ENCODE assay signal across 27 mouse cellular contexts in the genomic region with DNA sequence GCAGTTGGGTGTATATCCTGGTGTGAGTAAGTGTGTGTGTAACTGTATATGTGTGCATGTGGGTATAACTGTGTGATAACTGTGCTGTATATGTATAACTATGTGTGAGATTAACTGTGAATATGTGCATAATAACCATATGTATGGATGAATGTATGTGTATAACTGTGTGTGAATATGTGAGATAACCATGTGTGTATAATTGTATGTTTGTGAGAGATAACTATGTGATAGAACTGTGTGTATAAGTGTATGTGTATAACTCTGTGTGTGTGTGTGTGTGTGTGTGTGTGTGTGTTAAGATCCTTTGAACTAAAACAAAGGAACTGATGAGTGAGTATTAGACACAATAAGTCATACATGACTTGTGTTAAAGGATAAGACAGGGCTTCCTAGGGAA. TPM values are rescaled to one million over a fixed set of nuclear protein-coding genes. Genes with fewer than 3 reads are reported as not detected.
A peak's percentile ranks its signal among the peaks of the same experiment; 100 is the strongest.
DNase-seq lines count a peak whose midpoint lies in the region; ATAC-seq and TF ChIP-seq lines count a peak whose summit lies in the region.
"Had no signal": no experiment of that assay in that cellular context is flagged by ENCODE, and none has a peak within 500 bp of the region (broad histone marks: within the 10 kb centered on the region; RNA-seq: fewer than 3 reads in every experiment).

No protein-coding gene starts in this region.

- H3K27me3 ChIP-seq in liver, embryonic 13.5 days = no peaks in the 10 kb centered on the region
- H3K27me3 ChIP-seq in liver, embryonic 11.5 days (replicated peaks; ENCODE audit: control insufficient read depth, insufficient read depth, low read length) = no peaks in the 10 kb centered on the region
- no peaks in the 10 kb centered on the region for H3K27me3 ChIP-seq in liver, embryonic 14.5 days (ENCODE audit: control insufficient read depth, insufficient read depth, low read length)
- H3K27me3 ChIP-seq: embryonic facial prominence, embryonic 15.5 days; forebrain, embryonic 12.5 days; heart, embryonic 15.5 days had no signal

- peak; percentile 19; the same call in 1 of the 2 replicates for TF ChIP-seq EP300 in liver, embryonic 14.5 days (IDR thresholded peaks at IDR 0.05; ENCODE audit: low read depth)

- peaks cover 80% of the 10 kb centered on the region for H3K79me2 ChIP-seq in macrophage (ENCODE audit: inconsistent target)

- no peak overlapping the region for H3K27ac ChIP-seq in liver, embryonic 13.5 days
- no peak overlapping the region for H3K27ac ChIP-seq in liver, embryonic 11.5 days (ENCODE audit: low read depth, low read length)
- no peak overlapping the region for H3K27ac ChIP-seq in liver, embryonic 14.5 days
- peak overlapping the region; percentile 92 for H3K27ac ChIP-seq in macrophage
- H3K27ac ChIP-seq: embryonic facial prominence, embryonic 15.5 days; forebrain, embryonic 12.5 days; heart, adult 2 months; heart, embryonic 15.5 days had no signal

- H3K9ac ChIP-seq in liver, embryonic 13.5 days = no peak overlapping the region
- no peak overlapping the region for H3K9ac ChIP-seq in liver, embryonic 11.5 days (ENCODE audit: low read depth, low read length)
- no peak overlapping the region for H3K9ac ChIP-seq in liver, embryonic 14.5 days (replicated peaks)
- H3K9ac ChIP-seq: embryonic facial prominence, embryonic 15.5 days; forebrain, embryonic 12.5 days; heart, embryonic 15.5 days had no signal

- ATAC-seq in liver, embryonic 13.5 days (ENCODE audit: low read depth) = peak; percentile 70
- ATAC-seq in liver, embryonic 11.5 days (replicated peaks; ENCODE audit: low FRiP score) = no peak
- peak; percentile 67 for ATAC-seq in liver, embryonic 14.5 days (ENCODE audit: insufficient read depth)
- ATAC-seq: forebrain, embryonic 16.5 days; hindbrain, embryonic 16.5 days had no signal

- no peaks in the 10 kb centered on the region for H3K9me3 ChIP-seq in liver, embryonic 13.5 days (replicated peaks)
- H3K9me3 ChIP-seq in liver, embryonic 11.5 days (ENCODE audit: control insufficient read depth, low read length) = no peaks in the 10 kb centered on the region
- H3K9me3 ChIP-seq in liver, embryonic 14.5 days (ENCODE audit: control insufficient read depth, low read length) = no peaks in the 10 kb centered on the region
- H3K9me3 ChIP-seq: embryonic facial prominence, embryonic 15.5 days; forebrain, embryonic 12.5 days; heart, embryonic 15.5 days had no signal

- TF ChIP-seq CTCF in liver, embryonic 14.5 days (IDR thresholded peaks at IDR 0.05; ENCODE audit: low read depth) = no peak

- H3K4me3 ChIP-seq in liver, embryonic 13.5 days (replicated peaks) = no peak overlapping the region
- H3K4me3 ChIP-seq in liver, embryonic 11.5 days (ENCODE audit: low read depth, low read length) = no peak overlapping the region
- no peak overlapping the region for H3K4me3 ChIP-seq in liver, embryonic 14.5 days (ENCODE audit: insufficient read depth in 1 of 2, low read depth in 2 of 2, low read length in 2 of 2)
- H3K4me3 ChIP-seq in macrophage (ENCODE audit: inconsistent target) = no peak overlapping the region
- H3K4me3 ChIP-seq: embryonic facial prominence, embryonic 15.5 days; forebrain, embryonic 12.5 days; heart, adult 2 months; heart, embryonic 15.5 days had no signal

- no peak overlapping the region for H3K4me2 ChIP-seq in liver, embryonic 13.5 days
- no peak overlapping the region for H3K4me2 ChIP-seq in liver, embryonic 11.5 days
- no peak overlapping the region for H3K4me2 ChIP-seq in liver, embryonic 14.5 days (ENCODE audit: low read depth)
- H3K4me2 ChIP-seq: embryonic facial prominence, embryonic 15.5 days; forebrain, embryonic 12.5 days; heart, embryonic 11.5 days; heart, embryonic 15.5 days had no signal

- no peak for DNase-seq in liver, embryonic 13.5 days
- no peak for DNase-seq in liver, embryonic 11.5 days (ENCODE audit: low spot score)
- DNase-seq in liver, embryonic 14.5 days (ENCODE audit: low read depth in 3 of 3, low spot score in 3 of 3) = no peak
- DNase-seq in adrenal gland, adult 2 months = no peak
- no peak for DNase-seq in urinary bladder, postnatal 36 days (ENCODE audit: low spot score in 2 of 2)
- DNase-seq: adrenal gland, adult 8-10 months; adrenal gland, postnatal 36 days; cerebellum, adult 11 months; cerebellum, adult 8-10 months; cerebellum, postnatal 14 days; embryo, embryonic 11 days; gastrocnemius, postnatal 14 days; heart, postnatal 14 days had no signal

- peaks cover 49% of the 10 kb centered on the region for H3K4me1 ChIP-seq in liver, embryonic 13.5 days (replicated peaks)
- H3K4me1 ChIP-seq in liver, embryonic 11.5 days (replicated peaks; ENCODE audit: control insufficient read depth, insufficient read depth, low read length) = peaks cover 7% of the 10 kb centered on the region; the same call in 1 of the 2 replicates
- peaks cover 14 to 23% of the 10 kb centered on the region in 2 experiments for H3K4me1 ChIP-seq in liver, embryonic 14.5 days (replicated peaks; ENCODE audit: control insufficient read depth in 2 of 2, insufficient read depth in 2 of 2, low read length in 1 of 2)
- H3K4me1 ChIP-seq: forebrain, embryonic 12.5 days had no signal

- no peaks in the 10 kb centered on the region for H3K36me3 ChIP-seq in liver, embryonic 13.5 days
- H3K36me3 ChIP-seq in liver, embryonic 11.5 days (ENCODE audit: control insufficient read depth, insufficient read depth, low read length) = no peaks in the 10 kb centered on the region
- H3K36me3 ChIP-seq in liver, embryonic 14.5 days (replicated peaks; ENCODE audit: control insufficient read depth, insufficient read depth, low read depth) = no peaks in the 10 kb centered on the region
- peaks cover 2% of the 10 kb centered on the region; the same call in 1 of the 2 replicates for H3K36me3 ChIP-seq in macrophage (ENCODE audit: inconsistent target)
- H3K36me3 ChIP-seq: embryonic facial prominence, embryonic 15.5 days; forebrain, embryonic 12.5 days; heart, embryonic 15.5 days had no signal

RNA-seq across cellular contexts. Expression of a gene that starts 0.5 kb away (rescaled TPM):
- 19.8 and 20.8 TPM in 2 replicates for polyA plus RNA-seq in liver, embryonic 13.5 days (2015; fragmentation: Nextera tagmentation; extraction: Ambion mirVana)
- 16.6 and 18.5 TPM in 2 replicates for polyA plus RNA-seq in liver, embryonic 11.5 days (2014; fragmentation: Nextera tagmentation; extraction: Ambion mirVana)
- 9.8 and 16.1 TPM in 2 replicates for polyA plus RNA-seq in liver, embryonic 14.5 days (2012; rRNA removed)
- polyA plus RNA-seq in liver, embryonic 14.5 days (2014; fragmentation: Nextera tagmentation; extraction: Ambion mirVana) = 27.1 and 27.7 TPM in 2 replicates
- total RNA-seq in macrophage (2018; cell fraction: chromatin; rRNA removed) = 100 to 1,000 TPM; 123 to 423 (median 235) TPM
- total RNA-seq in macrophage (2018; cell fraction: cytosol; rRNA removed) = 1,000 to 10,000 TPM; 2,639 to 4,991 (median 3,753) TPM
- 1,000 to 10,000 TPM in 25 of 26 experiments, 100 to 1,000 TPM in 1; 662 to 5,760 (median 3,354) TPM for total RNA-seq in macrophage (2018; cell fraction: nucleus; rRNA removed)
- 4,472 to 5,209 TPM (median 4,886 TPM) in 3 replicates for polyA plus RNA-seq in macrophage (2018)
- total RNA-seq in adrenal gland, adult 2 months (2021) = 10 to 100 TPM; 51.8 to 57.1 TPM
- polyA plus RNA-seq in adrenal gland, adult 2 months (2012; rRNA removed) = 5.5 and 8.0 TPM in 2 replicates

RNA-seq across cellular contexts. Expression of a gene that starts 27.1 kb away (rescaled TPM):
- polyA plus RNA-seq in liver, embryonic 13.5 days (2015; fragmentation: Nextera tagmentation; extraction: Ambion mirVana) = 1.7 and 1.9 TPM in 2 replicates
- 1.7 and 1.8 TPM in 2 replicates for polyA plus RNA-seq in liver, embryonic 11.5 days (2014; fragmentation: Nextera tagmentation; extraction: Ambion mirVana)
- 0.54 and 0.92 TPM in 2 replicates for polyA plus RNA-seq in liver, embryonic 14.5 days (2012; rRNA removed)
- polyA plus RNA-seq in liver, embryonic 14.5 days (2014; fragmentation: Nextera tagmentation; extraction: Ambion mirVana) = 1.1 and 1.3 TPM in 2 replicates
- total RNA-seq in macrophage (2018; cell fraction: chromatin; rRNA removed) = 1 to 10 TPM in 19 of 26 experiments, under 1 TPM in 5, not detected in 2; 0.41 to 9.2 (median 2.1) TPM
- 1 to 10 TPM; 1.6 to 5.8 (median 3.4) TPM for total RNA-seq in macrophage (2018; cell fraction: cytosol; rRNA removed)
- total RNA-seq in macrophage (2018; cell fraction: nucleus; rRNA removed) = 1 to 10 TPM; 1.2 to 8.9 (median 3.6) TPM
- polyA plus RNA-seq in macrophage (2018) = 4.6 to 5.0 TPM (median 4.8 TPM) in 3 replicates
- total RNA-seq in adrenal gland, adult 2 months (2021) = 1 to 10 TPM; 4.4 to 5.0 TPM
- 0.48 and 0.86 TPM in 2 replicates for polyA plus RNA-seq in adrenal gland, adult 2 months (2012; rRNA removed)
- total RNA-seq: common myeloid progenitor, adult 5-6 weeks; hematopoietic stem cell, adult 5-6 weeks had no signal

RNA-seq across cellular contexts. Expression of a gene that starts 33.4 kb away (rescaled TPM):
- polyA plus RNA-seq in liver, embryonic 13.5 days (2015; fragmentation: Nextera tagmentation; extraction: Ambion mirVana) = 0.12 TPM in 1 of 2 replicates, not detected in the other
- polyA plus RNA-seq in liver, embryonic 11.5 days (2014; fragmentation: Nextera tagmentation; extraction: Ambion mirVana) = 0.13 and 0.23 TPM in 2 replicates
- not detected in 2 replicates for polyA plus RNA-seq in liver, embryonic 14.5 days (2012; rRNA removed)
- 0.06 TPM in 1 of 2 replicates, not detected in the other for polyA plus RNA-seq in liver, embryonic 14.5 days (2014; fragmentation: Nextera tagmentation; extraction: Ambion mirVana)
- total RNA-seq in macrophage (2018; cell fraction: chromatin; rRNA removed) = 1 to 10 TPM in 1 of 26 experiments, under 1 TPM in 6, not detected in 19; 0.45 to 1.2 (median 0.66) TPM
- total RNA-seq in macrophage (2018; cell fraction: cytosol; rRNA removed) = under 1 TPM in 3 of 26 experiments, not detected in 23; 0.10 to 0.19 (median 0.11) TPM
- total RNA-seq in macrophage (2018; cell fraction: nucleus; rRNA removed) = 1 to 10 TPM in 1 of 26 experiments, under 1 TPM in 1, not detected in 24; 0.44 to 1.1 TPM
- polyA plus RNA-seq in macrophage (2018) = 0.09 TPM in 1 of 3 replicates, not detected in the others
- total RNA-seq in adrenal gland, adult 2 months (2021) = not detected
- not detected in 2 replicates for polyA plus RNA-seq in adrenal gland, adult 2 months (2012; rRNA removed)
- total RNA-seq: adrenal gland, adult 8-10 months; adrenal gland, postnatal 36 days; common myeloid progenitor, adult 5-6 weeks; gastrocnemius, postnatal 14 days; heart, adult 2 months; heart, postnatal 14 days; hematopoietic stem cell, adult 5-6 weeks had no signal
- polyA plus RNA-seq: brain, embryonic 14.5 days; embryonic facial prominence, embryonic 11.5 days; embryonic facial prominence, embryonic 15.5 days; forebrain, embryonic 12.5 days; forebrain, embryonic 16.5 days; frontal cortex, adult 2 months; gonadal fat pad, adult 2 months; heart, adult 2 months; heart, embryonic 11.5 days; heart, embryonic 15.5 days; hindbrain, embryonic 16.5 days had no signal

Comparison
In these comparisons a context has a peak if more than half of its experiments do, and no peak if none do; other contexts are left out.
1. RNA of a gene that starts 0.5 kb away (polyA plus RNA-seq): 4,472 to 5,209 TPM in macrophage; 9.8 to 27.7 TPM in liver, embryonic 14.5 days, 19.8 to 20.8 TPM in liver, embryonic 13.5 days, 16.6 to 18.5 TPM in liver, embryonic 11.5 days and 5.5 to 8.0 TPM in adrenal gland, adult 2 months; every median in the first group is over 100 times any median in the second.